Mouse (Mus musculus) forebrain, postnatal 0 days (tissue): ENCODE measurements around the gene Samd5. TPM values are rescaled to one million over a fixed set of nuclear protein-coding genes. Genes with fewer than 3 reads are reported as not detected.

Experiments used
- ATAC-seq: fragments of 200-750 bp; cut with Nextera tagmentation; 2 replicates; pipeline ENCODE4 v1.8.0; 2017; ENCODE audit warnings: mild to moderate bottlenecking, moderate library complexity
- DNase-seq: peaks from one replicate; pipeline ENCODE4 v3.0.0-alpha.2; 2015
- H3K27ac ChIP-seq: fragments of 300-500 bp; sonication (generic); 2 replicates; pipeline ENCODE4 v1.5.1; 2014; ENCODE audit warnings: low read depth, mild to moderate bottlenecking, antibody characterized with exemption, low read length, moderate library complexity, mixed read lengths
- H3K27me3 ChIP-seq: fragments of 300-500 bp; sonication (generic); 2 replicates; pipeline ENCODE4 v1.6.1; 2014; ENCODE audit warnings: mild to moderate bottlenecking, low read length, mixed read lengths; ENCODE audit not compliant: insufficient read depth
- H3K36me3 ChIP-seq: fragments of 300-500 bp; sonication (generic); 2 replicates; pipeline ENCODE4 v1.6.1; 2014; ENCODE audit warnings: mild to moderate bottlenecking, moderate library complexity; ENCODE audit not compliant: insufficient read depth
- H3K4me1 ChIP-seq: fragments of 300-500 bp; sonication (generic); 2 replicates; pipeline ENCODE4 v1.6.1; 2014; ENCODE audit warnings: antibody characterized with exemption; ENCODE audit not compliant: insufficient read depth
- H3K4me2 ChIP-seq: fragments of 300-500 bp; sonication (generic); 2 replicates; pipeline ENCODE4 v1.6.1; 2014; ENCODE audit warnings: low read depth, mild to moderate bottlenecking, moderate library complexity
- H3K4me3 ChIP-seq: fragments of 300-500 bp; sonication (generic); 2 replicates; pipeline ENCODE4 v1.5.1; 2014; ENCODE audit warnings: low read depth, low read length, mixed read lengths
- H3K9ac ChIP-seq: fragments of 300-500 bp; sonication (generic); 2 replicates; pipeline ENCODE4 v1.6.1; 2014; ENCODE audit warnings: mild to moderate bottlenecking
- H3K9me3 ChIP-seq: fragments of 300-500 bp; sonication (generic); 2 replicates; pipeline ENCODE4 v1.6.1; 2016; ENCODE audit warnings: low read length
- CTCF ChIP-seq: sonication (generic); IDR thresholded peaks from 2 replicates; pipeline ENCODE4 v1.5.1; 2016; ENCODE audit warnings: antibody characterized with exemption, control low read depth, low read depth
- WGBS: fragments of 180-500 bp; shearing (Covaris S2); extraction: QIAGEN DNeasy Blood & Tissue Kit; methylation state at CpG from one replicate; pipeline ENCODE4 v1.1.7; 2014; 5-methylcytosine and 5-hydroxymethylcytosine counted together
- polyA plus RNA-seq: library from polyadenylated mRNA; unstranded; fragments of >200 nt; fragmentation: Nextera tagmentation; extraction: Ambion mirVana; gene quantifications from 2 replicates; pipeline ENCODE4 v1.2.1, GENCODE M21; 2015
- total RNA-seq: library from RNA; depleted of rRNA; stranded (reverse); fragments of >200 nt; gene quantifications from 2 replicates; pipeline ENCODE4 v1.2.3, GENCODE M21; 2014

Gene Samd5
- total and polyA plus RNA-seq, 2 experiments from 2014 or later: 4.1 to 12.8 TPM

DNA sequence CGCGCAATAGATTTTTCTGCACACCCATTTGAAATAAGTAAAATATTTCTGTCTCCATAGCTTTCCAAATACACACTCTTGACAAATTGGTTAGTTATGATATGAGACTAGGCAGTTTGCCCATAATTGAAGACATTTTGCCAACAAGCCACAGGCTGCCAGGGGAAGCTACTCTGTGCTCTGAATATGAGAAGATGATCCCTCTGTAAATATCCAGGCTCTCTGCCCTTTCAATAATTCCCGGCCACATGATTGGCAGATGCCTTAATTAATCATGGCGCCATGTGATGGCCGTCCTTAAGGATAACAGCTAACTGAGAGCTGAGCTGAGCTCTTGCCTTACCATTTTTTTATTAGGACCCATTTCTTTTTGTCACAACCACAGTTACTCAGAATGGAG lies 69.4 kb downstream of the Samd5 start:
- H3K27ac ChIP-seq: no peak overlapping the region
- TF ChIP-seq CTCF: no peak
- H3K4me1 ChIP-seq: no peaks in the 10 kb centered on the region
- DNase-seq (peak; percentile 63), ATAC-seq (no peak)
- no peaks in the 10 kb centered on the region for H3K36me3 ChIP-seq
- no peaks in the 10 kb centered on the region for H3K27me3 ChIP-seq
- WGBS: 65% methylated on average over 5 of the region's 5 CpGs
- no peaks in the 10 kb centered on the region for H3K9me3 ChIP-seq
- no peak overlapping the region for H3K4me2 ChIP-seq
- H3K4me3 ChIP-seq: no peak overlapping the region
- H3K9ac ChIP-seq: no peak overlapping the region

DNA sequence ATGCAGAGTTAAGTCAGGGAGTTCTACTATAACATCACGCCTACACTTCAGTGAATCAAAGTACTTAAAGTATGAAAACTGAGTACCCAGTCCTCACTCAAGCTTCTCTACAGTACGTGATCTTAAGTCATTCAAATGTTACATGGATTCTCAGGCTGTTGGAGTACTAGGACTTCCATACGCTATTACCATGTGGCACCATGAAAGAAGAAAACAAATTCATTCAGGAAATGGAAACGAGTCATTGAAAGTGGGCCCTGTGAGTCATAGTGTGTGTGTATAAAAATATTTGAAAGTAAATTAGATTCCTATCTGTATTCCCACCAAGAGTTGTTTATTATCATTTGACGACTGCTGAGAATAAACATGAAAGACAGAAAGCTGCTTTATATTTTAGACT lies 71.7 kb downstream of the Samd5 start:
- ATAC-seq (no peak), DNase-seq (no peak)
- H3K36me3 ChIP-seq: no peaks in the 10 kb centered on the region
- no peak overlapping the region for H3K27ac ChIP-seq
- H3K9me3 ChIP-seq: no peaks in the 10 kb centered on the region
- no peaks in the 10 kb centered on the region for H3K27me3 ChIP-seq
- H3K4me2 ChIP-seq: no peak overlapping the region
- no peak for TF ChIP-seq CTCF
- H3K9ac ChIP-seq: no peak overlapping the region
- H3K4me1 ChIP-seq: no peaks in the 10 kb centered on the region
- WGBS: 43% methylated on average over 5 of the region's 5 CpGs
- H3K4me3 ChIP-seq: no peak overlapping the region

DNA sequence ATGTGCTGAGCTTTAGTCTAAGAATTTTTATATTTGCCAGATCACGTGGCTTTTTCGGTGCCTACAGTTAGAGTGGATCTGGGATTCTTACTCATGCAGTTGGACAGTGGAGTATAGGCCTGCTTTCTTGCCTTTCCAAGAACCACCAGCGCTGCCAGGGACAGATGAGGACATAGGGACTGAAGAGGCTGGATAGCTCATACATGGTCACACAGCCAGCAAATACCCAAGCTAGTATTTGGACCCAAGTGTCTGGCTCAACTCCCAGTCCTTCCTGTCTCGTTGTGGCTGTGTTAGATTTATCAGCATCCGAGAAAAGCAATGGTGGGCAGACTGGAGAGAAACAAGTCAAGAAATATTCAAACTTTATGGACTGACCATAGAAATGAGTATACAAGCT lies 72.2 kb downstream of the Samd5 start:
- DNase-seq (peak; percentile 41), ATAC-seq (peak; percentile 65)
- Histone ChIP-seq H3K4me1 (no peaks in the 10 kb centered on the region), H3K27me3 (no peaks in the 10 kb centered on the region), H3K36me3 (no peaks in the 10 kb centered on the region), H3K9me3 (no peaks in the 10 kb centered on the region), H3K4me2 (no peak overlapping the region), H3K4me3 (no peak overlapping the region), H3K27ac (no peak overlapping the region), H3K9ac (no peak overlapping the region)
- no peak for TF ChIP-seq CTCF
- 53% methylated on average over 5 of the region's 5 CpGs for WGBS

DNA sequence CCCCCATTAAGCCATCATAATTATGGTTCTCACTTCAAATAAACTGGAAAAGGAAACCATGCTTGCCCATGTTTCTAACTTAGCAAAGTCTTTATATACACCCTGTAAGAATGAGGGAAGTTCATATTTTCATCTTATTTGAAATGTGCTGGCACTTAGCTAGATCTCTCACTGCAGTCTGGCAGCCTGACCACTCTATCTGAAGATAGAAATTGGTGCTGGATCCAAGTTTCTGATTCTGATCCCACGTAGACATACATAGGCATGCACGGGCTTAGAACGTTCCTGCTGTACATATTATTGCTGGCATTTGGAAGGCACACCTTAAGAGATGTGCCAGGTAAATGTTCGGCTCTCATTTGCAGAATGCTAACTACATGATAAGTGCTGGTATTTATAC lies 72.6 kb downstream of the Samd5 start:
- Histone ChIP-seq H3K36me3 (no peaks in the 10 kb centered on the region), H3K9ac (no peak overlapping the region), H3K27ac (no peak overlapping the region), H3K9me3 (no peaks in the 10 kb centered on the region), H3K27me3 (no peaks in the 10 kb centered on the region), H3K4me3 (no peak overlapping the region), H3K4me2 (no peak overlapping the region), H3K4me1 (no peaks in the 10 kb centered on the region)
- no peak for TF ChIP-seq CTCF
- peak; percentile 38 for ATAC-seq
- DNase-seq: peak; percentile 54
- 78% methylated on average over 4 of the region's 4 CpGs for WGBS

DNA sequence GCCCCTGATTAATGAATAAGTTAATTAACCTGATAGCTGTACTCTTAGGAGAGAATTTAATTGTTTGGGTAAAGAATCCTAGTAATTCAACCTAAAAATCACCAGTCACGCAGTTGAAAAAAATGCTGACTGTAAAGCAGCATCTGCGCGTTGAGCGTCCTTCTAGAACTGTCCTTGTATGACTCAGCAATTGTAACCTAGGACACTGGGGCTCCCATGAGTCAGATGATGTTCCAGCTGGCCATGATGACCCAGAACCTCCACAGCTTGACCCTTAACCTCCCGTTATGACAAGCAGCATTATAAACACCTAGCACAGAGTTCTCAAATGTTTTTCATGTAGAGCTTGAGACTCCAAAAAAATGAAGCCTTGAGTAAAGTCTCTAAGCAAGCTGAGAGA lies 78.8 kb downstream of the Samd5 start:
- Histone ChIP-seq H3K27me3 (no peaks in the 10 kb centered on the region), H3K27ac (no peak overlapping the region)

DNA sequence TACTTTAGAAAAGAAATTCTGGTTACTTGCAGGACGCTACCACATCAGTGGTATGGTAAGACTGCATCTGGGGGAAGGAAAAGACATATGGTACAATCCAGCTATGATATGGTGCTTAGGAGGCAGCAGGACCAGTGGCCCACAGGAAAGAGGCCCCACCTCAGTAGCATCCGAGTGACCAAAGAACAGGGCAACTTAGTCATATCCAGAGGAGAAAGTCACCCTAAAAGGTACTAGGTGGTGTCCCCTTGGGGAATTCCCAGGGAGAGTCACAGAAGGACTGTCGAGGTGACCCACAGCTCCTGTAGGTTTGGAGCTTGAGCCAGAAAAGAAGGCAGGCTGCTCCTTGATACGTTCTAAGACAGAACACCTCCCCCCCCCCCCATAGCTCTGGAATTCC lies 80.3 kb downstream of the Samd5 start:
- WGBS: 84% methylated on average over 4 of the region's 4 CpGs
- DNase-seq: no peak
- H3K9ac ChIP-seq: no peak overlapping the region

More for the DNA sequence above, 78.8 kb downstream of the Samd5 start:
- WGBS: 67% methylated on average over 5 of the region's 5 CpGs
- no peak overlapping the region for H3K9ac ChIP-seq
- ATAC-seq: no peak
- H3K4me3 ChIP-seq: no peak overlapping the region
- no peak for DNase-seq
- H3K4me1 ChIP-seq: no peaks in the 10 kb centered on the region
- H3K4me2 ChIP-seq: no peak overlapping the region
- TF ChIP-seq CTCF: no peak
- no peaks in the 10 kb centered on the region for H3K9me3 ChIP-seq
- no peaks in the 10 kb centered on the region for H3K36me3 ChIP-seq

DNA sequence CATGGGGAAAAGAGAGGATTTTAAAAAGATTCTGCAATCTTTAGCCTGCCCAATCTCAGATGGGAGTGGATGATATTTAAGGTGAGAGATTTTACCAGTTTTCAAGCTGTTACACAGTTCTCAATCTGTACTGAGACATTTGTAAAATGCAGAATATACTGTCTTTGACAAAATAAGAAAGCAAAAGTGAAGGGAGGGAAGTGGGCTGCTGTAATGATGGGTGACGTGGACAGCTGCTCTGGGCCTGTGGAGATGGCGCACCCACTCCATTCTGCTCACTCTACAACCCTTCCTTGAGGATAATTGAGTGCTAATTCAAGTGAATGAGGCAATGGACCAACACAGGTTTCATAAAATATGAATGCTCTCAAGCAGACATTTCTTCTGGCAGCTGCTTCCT lies 84.4 kb downstream of the Samd5 start:
- no peaks in the 10 kb centered on the region for H3K27me3 ChIP-seq
- no peak overlapping the region for H3K27ac ChIP-seq
- no peak overlapping the region for H3K4me3 ChIP-seq
- H3K9ac ChIP-seq: no peak overlapping the region
- H3K4me2 ChIP-seq: no peak overlapping the region
- H3K4me1 ChIP-seq: no peaks in the 10 kb centered on the region
- no peak for DNase-seq
- no peaks in the 10 kb centered on the region for H3K36me3 ChIP-seq
- 73% methylated on average over 2 of the region's 2 CpGs for WGBS
- H3K9me3 ChIP-seq: no peaks in the 10 kb centered on the region
- ATAC-seq: peak; percentile 54
- TF ChIP-seq CTCF: no peak

More for the DNA sequence above, 80.3 kb downstream of the Samd5 start:
- H3K4me2 ChIP-seq: no peak overlapping the region
- no peaks in the 10 kb centered on the region for H3K36me3 ChIP-seq
- no peaks in the 10 kb centered on the region for H3K27me3 ChIP-seq
- ATAC-seq: no peak
- TF ChIP-seq CTCF: no peak
- H3K27ac ChIP-seq: no peak overlapping the region
- no peaks in the 10 kb centered on the region for H3K4me1 ChIP-seq
- no peak overlapping the region for H3K4me3 ChIP-seq
- H3K9me3 ChIP-seq: no peaks in the 10 kb centered on the region

DNA sequence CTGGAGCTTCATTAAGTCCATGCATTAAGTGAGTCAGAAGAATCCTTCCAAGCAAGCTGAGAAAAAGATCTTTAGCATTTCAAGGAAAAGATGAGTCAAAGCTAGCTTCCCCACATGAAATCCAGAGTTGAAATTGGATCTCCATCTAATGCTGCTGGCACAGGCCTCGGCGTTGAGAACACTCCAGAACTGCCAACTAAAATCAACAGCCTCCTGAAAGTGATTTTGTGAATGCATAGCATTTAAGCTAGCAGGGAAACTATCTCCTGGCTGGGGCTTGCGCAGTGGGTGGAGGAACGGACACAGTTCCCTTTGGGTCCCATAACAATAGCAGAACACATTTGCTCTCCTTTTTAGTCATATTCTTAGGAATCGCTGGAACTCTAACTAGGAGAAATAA lies 88.7 kb downstream of the Samd5 start:
- Histone ChIP-seq H3K27ac (no peak overlapping the region), H3K27me3 (no peaks in the 10 kb centered on the region), H3K9me3 (no peaks in the 10 kb centered on the region), H3K4me2 (no peak overlapping the region), H3K36me3 (no peaks in the 10 kb centered on the region), H3K4me3 (no peak overlapping the region), H3K9ac (no peak overlapping the region), H3K4me1 (no peaks in the 10 kb centered on the region)
- peak; percentile 59 for DNase-seq
- no peak for ATAC-seq
- 70% methylated on average over 5 of the region's 5 CpGs for WGBS
- TF ChIP-seq CTCF: no peak
